Comparison of ENCODE assay signal across 21 mouse cellular contexts in the genomic region with DNA sequence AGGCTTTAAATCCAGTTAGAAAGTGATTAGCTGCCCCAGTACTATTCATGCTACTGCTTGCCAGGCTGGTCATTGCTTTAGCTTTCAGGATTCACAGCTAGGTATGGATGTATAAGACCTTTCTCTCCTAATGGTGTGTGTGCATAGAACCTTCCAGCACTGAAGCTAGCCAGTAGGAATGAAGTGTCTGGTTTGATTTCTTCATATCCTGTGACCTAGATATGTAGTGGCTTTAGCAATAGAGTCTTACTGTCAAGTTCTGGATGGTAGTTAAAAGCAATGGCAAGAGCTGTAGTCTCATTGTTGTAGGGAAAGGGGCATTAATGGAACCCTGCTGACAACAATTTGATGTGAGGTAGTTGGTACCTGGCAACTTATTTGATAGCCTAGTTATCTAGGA.
"Had no signal": no experiment of that assay in that cellular context is flagged by ENCODE, and none has a peak within 500 bp of the region (broad histone marks: within the 10 kb centered on the region; RNA-seq: fewer than 3 reads in every experiment).

No protein-coding gene starts in this region.

- H3K9ac ChIP-seq: kidney, embryonic 15.5 days; liver, embryonic 12.5 days; liver, embryonic 15.5 days; lung, embryonic 15.5 days; neural tube, embryonic 13.5 days; stomach, embryonic 15.5 days had no signal

- H3K4me3 ChIP-seq: kidney, embryonic 15.5 days; left cerebral cortex, adult 2 months; liver, embryonic 12.5 days; liver, embryonic 15.5 days; lung, embryonic 15.5 days; megakaryocyte, embryonic 14.5 days; midbrain, embryonic 10.5 days; neural tube, embryonic 13.5 days; stomach, embryonic 15.5 days had no signal

- H3K9me3 ChIP-seq: kidney, embryonic 15.5 days; liver, embryonic 12.5 days; liver, embryonic 15.5 days; lung, embryonic 15.5 days; megakaryocyte, embryonic 14.5 days; midbrain, embryonic 10.5 days; neural tube, embryonic 13.5 days; stomach, embryonic 15.5 days had no signal

- H3K27ac ChIP-seq: kidney, embryonic 15.5 days; left cerebral cortex, adult 2 months; liver, embryonic 12.5 days; liver, embryonic 15.5 days; lung, embryonic 15.5 days; macrophage; midbrain, embryonic 10.5 days; neural tube, embryonic 13.5 days; stomach, embryonic 15.5 days had no signal

- DNase-seq: kidney, adult 11 months; kidney, adult 8-10 months; kidney, postnatal 10 days; kidney, postnatal 36 days; layer of hippocampus, postnatal 36 days; lung, adult 18-20 months; lung, postnatal 14 days; midbrain, embryonic 14.5 days; retina, postnatal 1 day; right cerebral cortex, postnatal 25 days; spleen, adult 18-20 months had no signal

- H3K27me3 ChIP-seq: kidney, embryonic 15.5 days; lung, embryonic 15.5 days; stomach, embryonic 15.5 days had no signal

- H3K4me2 ChIP-seq: kidney, embryonic 15.5 days; liver, embryonic 12.5 days; liver, embryonic 15.5 days; lung, embryonic 15.5 days; neural tube, embryonic 13.5 days; stomach, embryonic 15.5 days had no signal

- ATAC-seq: liver, embryonic 12.5 days had no signal

- H3K36me3 ChIP-seq: kidney, embryonic 15.5 days; liver, embryonic 15.5 days; lung, embryonic 15.5 days; midbrain, embryonic 10.5 days; neural tube, embryonic 13.5 days had no signal
